Mouse (Mus musculus): ENCODE data around the gene Gm21310.
"Not testable (repeated sequence)": the region's sequence is repeated elsewhere in the genome, so short reads cannot be mapped to it uniquely, and the experiment has no call there.

Gene Gm21310

GRCm38 (mm10) chrY:10147083-10147482 is at the start of gene Gm21310:
Gm21310 (minus strand) TSS chrY:10147183.
- DNase-seq (ENCODE audit: low spot score in 2 of 2), result not testable (repeated sequence)

All from spleen, postnatal 14 days (tissue).